Mouse (Mus musculus): Measurements from ENCODE around the gene Tmem266.

The Tmem266 gene

DNA sequence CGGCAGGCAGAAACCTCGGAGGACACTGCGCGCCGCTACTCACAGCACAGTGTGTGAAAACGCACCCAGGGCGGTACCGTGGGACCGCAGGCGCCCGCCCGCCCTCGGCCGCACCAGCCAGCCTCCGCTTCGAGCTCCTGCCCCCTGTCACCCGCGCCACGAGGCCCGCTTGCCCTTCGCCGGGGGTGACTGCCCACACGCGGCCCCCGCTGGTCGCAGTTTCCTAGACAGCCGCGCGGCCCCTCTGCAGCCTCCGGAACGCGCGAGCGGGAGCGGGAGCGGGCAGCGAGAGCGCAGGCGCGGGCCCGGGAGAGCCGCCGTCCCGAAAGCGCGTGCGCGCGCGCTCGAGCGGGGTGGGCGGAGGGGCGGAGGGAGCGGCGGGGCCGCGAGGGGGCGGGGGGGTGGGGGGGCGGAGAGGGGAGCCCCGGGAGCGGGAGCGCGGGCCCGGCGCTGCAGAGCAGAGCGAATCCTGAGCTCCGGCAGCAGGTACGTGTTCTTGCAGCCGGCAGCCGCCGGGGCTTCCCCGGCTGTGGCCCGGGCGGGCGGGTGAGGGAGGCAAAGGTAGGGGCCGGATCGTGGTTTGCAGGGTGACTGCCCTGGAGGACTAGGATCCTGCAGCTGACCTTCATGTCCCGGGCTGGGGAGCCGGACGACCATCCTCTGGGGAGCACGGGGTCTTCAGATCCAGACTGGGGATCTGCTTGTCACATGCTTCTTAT lies at the start of gene Tmem266, which contains the start of gene Nrg4:
Tmem266 (plus strand) TSS at position 399 of the 719 bp plus-strand sequence.
Nrg4 (minus strand) TSS at position 330 of the 719 bp plus-strand sequence.
- peak; percentile 20 to 21 for DNase-seq (ENCODE audit: low read depth in 2 of 2, low spot score in 2 of 2)

DNA sequence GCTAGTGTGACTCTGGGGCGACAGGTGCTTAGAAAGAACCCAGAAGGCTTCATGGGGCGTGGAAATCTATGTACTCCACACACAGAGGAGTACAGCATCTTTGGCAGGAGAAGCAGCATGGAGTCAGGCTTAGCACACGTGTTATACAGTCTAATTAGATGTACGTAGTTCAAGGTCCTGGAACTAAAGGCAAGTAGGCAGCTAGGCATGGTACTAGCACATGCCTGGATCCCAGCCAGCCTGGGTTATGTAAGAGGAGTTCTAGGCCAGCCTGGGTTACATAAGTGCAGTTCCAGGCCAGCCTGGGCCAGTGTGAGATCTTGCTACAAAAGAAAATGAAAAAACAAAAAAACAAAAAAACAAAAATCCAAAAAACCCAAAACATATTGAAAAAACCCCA lies 49.2 kb upstream of the Tmem266 start:
- no peak for DNase-seq (ENCODE audit: low read depth in 2 of 2, low spot score in 2 of 2)

DNA sequence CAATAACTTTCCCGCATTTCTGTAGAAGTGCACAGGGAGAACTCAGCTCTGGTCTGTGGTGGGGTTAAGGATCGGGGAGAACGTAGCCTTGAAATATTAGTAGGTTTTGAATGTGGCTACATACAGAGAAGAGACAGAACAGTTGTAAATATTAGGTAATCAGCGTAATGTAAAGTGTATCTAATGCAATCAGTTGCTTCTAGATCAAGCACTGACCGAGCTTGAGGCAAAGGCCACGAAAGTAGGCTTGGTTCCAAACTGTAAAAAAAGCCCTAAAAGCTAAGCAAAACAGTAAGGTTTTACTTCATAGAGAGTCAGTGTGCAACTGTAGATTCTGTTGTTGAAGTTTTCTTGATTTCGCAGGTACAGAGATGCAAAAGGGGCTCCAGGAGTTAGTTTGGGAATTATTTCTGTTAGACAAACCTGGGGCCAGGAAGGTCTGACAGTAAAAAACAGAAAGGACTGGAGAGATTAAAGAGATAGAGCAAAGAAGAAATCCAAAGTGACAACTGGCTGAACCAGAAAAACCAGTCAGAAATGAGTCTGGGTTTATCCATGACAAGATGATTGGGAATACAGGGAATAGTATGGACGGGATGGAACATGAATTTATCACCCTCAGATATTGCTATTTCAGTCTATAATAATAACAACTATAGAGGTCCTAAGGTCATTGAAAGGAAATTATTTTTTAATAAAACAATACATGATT lies 47.4 kb upstream of the Tmem266 start:
- DNase-seq (ENCODE audit: low read depth in 2 of 2, low spot score in 2 of 2), result no peak

DNA sequence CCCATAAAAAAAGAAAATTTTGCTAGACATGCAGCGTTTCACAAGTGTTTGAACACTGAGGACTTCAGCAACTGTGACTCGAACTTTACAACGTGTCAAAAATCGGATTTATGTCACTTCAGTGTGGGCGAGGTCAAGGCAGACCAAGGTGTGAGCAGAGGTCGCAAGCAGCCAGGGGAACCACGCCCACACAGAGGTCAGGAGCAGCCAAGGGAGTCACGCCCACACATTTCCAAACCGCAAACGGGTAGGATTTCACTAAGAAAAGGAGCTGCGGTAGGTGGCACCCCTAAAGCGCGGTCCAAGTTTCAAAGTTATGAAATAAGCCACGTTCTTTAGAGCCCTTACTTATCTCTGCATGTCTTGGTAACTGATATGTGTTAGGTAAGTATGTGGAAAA lies 43.2 kb upstream of the Tmem266 start:
- DNase-seq (ENCODE audit: low read depth in 2 of 2, low spot score in 2 of 2), result no peak

DNA sequence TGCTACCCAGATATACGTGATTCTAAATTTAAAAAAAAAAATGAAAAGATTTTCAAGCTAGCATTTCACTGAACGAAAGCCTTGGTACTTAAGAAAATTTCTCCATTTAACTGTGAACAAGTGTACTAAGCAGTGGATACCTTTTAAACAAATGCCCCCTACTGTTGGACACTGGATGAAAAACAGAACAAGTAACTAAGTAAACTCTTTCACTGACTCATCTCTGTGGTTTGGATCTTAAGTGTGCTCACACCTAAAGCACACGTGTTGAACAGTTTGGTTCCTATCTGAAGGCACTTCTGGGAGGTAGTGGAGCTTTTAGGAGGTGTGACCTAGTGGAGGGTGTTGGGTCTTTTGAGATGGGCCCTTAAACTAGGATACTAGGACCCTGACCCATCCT lies 41.5 kb upstream of the Tmem266 start:
- no peak for DNase-seq (ENCODE audit: low read depth in 2 of 2, low spot score in 2 of 2)

DNA sequence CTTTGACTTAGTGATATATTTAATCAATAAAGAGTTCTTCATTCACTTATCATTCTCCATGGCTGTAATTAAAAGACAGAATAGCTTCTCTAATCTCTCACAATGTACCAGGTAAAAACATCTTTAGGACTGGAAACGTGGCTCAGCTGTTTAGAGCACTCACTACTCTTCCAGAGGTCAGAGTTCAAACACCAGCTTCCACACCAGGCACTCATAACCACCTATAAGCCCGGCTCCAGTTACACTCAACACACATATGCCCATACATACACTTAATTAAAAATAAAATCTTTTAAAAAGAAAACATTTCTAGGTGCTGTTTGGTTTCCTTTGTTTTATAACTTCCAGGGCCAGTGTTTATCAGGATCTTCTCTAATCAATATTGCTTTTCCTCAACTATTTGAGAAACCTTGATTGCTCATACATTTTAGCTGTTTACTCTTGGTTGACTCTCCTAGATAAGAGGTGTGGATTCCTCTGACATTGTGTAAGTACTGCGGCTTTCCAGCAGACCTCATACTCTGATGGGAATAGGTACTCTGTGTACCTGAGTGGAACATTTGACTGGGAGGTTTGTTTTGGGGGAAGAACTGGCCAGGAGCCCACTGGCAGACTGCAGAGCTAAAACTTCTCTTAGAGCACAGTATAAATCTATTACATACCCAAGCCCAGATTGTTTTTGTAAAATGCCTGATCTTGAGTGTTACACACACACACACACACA lies 37.1 kb upstream of the Tmem266 start:
- no peak for DNase-seq (ENCODE audit: low read depth in 2 of 2, low spot score in 2 of 2)

DNA sequence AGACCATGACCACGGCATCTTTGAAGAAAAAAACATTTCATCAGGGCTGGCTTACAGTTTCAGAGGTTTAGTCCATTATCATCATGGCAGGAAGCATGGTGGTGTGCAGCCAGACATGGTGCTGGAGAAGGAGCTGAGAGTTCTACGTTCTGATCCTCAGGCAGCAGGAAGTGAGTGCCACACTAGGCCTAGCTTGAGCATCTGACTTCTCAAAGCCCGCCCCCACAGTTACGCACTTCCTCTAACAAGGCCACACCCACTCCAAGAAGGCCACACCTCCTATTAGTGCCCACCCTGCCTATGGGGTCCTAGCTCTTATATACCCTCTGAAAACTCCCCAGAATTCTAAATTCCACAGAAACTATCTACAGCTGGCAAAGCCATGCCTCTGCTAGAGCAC lies 34.7 kb upstream of the Tmem266 start:
- no peak for DNase-seq (ENCODE audit: low read depth in 2 of 2, low spot score in 2 of 2)

DNA sequence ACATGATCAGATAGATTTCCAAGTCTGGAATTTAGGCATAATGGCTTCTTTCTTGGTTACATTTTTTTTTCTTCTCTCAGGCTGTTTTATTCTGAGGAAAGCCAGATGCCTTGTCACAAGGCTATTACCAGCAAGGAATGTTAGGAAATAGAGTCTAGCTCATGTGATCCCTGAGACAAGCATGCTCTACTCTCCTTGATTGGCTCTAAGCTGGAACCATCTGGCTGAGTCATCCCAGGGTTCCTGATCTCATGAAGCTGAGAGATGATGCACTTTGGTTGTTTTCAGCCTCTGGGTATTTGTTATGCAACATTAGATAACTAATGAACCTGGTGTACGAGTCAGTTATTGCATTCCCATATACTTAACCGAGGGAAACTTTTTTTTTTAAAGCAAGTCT lies 30.5 kb upstream of the Tmem266 start:
- DNase-seq (ENCODE audit: low read depth in 2 of 2, low spot score in 2 of 2), result no peak

DNA sequence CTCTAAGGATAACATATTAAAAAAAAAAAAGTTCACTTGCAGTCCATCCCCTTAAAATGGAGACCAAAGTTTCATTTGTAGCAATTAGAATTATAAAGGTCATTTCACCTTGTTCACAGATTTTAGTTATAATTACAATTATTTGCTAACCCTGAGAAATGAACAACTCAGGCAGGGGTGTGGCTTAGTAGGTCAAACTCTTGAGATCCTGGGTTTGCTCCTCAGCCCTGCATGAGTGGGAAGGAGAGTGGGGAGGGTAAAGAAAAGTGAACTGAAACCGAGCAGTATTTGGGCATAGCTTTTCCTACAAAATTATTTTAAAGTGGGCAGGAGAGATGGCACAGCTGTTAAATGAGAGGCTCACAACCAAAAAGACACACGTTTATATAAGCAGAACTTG lies 19.6 kb upstream of the Tmem266 start:
- no peak for DNase-seq (ENCODE audit: low read depth in 2 of 2, low spot score in 2 of 2)

DNA sequence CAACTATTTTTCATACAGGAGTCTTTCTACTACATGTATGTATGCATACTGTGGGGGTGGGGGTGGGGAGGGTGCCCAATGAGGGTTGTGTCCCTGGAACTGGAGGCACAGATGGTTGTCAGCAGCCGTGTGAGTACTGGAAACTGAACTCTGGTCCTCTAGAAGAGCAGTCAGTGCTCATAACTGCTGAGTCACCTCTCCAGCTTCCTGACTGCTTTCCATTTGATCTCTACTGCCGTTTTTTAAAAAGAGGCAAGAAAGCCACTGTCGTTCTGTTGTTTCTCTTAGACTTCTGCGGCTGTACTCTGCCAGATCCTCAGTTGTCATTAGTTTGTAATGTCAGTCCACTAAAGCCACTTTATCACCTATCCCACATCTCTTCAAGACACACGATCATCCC lies 19.2 kb upstream of the Tmem266 start:
- no peak for DNase-seq (ENCODE audit: low read depth in 2 of 2, low spot score in 2 of 2)

DNA sequence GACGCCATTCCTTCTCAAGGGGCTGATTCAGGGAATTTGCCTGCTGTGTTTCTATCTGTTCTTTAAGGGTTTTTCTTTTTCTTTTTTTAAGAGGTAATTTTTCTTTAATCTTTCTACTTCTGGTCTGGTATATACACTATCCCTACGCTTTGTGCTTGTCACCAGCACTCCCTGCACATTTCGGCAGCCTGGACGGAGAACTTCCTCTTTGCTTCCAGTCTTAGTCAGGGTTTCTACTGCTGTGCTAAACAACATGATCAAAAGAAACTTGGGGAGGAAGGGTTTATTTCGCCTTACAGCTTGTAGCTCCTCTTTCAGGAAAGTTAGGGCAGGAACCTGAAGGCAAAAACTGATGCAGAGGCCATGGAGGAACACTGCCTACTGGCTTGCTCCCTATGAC lies 18.3 kb upstream of the Tmem266 start:
- DNase-seq (ENCODE audit: low read depth in 2 of 2, low spot score in 2 of 2), result no peak

DNA sequence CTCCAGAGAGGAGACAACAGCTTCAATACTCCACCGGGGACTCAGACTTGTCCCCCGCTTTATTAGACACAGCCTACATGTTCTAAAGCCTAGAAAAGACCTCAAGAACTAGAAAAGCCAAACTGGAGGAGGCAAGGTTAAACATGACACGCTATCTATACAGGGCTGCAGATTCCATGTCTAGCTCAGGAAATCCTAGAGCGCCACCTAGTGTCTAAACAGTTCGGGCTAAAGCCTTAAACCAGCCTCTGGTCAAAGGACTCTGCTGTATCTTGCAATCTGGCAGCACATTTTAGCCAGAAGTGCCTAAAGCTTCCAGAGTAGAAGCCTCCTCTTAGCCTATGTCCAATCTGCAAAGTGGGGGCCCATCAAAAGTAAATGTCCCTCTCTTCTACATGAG lies 15.2 kb upstream of the Tmem266 start:
- peak; percentile 31 to 61 for DNase-seq (ENCODE audit: low read depth in 2 of 2, low spot score in 2 of 2)

DNA sequence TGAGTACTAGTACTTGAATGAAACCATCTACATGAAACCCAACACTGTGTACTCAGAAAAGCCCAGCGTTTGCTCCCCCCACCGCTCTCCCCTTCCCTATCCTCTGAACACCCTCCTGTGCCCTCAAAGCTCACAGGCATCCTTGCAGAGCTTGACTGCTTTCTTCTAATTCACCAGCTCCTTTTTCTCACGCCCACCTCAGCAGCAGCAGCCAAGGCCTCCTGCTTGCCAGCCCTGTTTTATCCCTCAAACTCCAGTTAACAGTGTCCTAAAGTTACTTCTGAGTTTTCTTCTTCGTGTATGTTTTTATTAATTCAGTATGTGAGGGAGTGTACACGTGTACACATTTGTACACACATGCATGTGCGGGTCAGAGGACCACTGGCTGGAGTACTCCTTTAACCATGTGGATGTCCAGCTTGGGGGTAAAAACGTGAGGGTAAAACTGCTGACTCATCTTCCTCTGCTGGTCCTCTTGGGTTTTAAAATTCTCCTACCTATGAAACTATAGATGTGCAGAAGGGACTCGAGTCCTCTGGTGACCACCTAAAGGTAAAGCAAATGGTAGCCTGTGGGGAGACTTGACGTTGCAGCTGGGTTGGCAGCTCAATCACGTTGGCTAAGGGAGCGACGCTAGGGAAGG lies 13.0 kb upstream of the Tmem266 start:
- no peak for DNase-seq (ENCODE audit: low read depth in 2 of 2, low spot score in 2 of 2)

DNA sequence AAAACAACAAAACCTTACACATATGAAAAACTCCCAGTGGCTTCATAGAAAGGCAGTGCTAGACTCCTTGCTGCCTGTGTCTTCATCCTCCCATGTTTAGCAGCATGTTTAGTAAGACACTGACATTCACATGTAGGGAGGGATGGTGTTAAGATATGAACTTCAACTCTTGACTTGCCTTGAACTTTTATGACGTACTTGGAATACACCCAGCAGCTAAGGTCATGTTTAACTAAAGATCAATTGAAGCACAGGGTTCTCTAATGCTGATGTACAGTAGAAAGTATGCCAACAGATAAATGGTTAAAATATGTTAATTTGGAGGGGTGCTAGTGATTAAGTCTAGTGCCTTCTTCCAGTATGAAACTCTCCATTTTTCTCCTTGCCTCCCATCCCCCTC lies 4.1 kb upstream of the Tmem266 start:
- no peak for DNase-seq (ENCODE audit: low read depth in 2 of 2, low spot score in 2 of 2)

DNA sequence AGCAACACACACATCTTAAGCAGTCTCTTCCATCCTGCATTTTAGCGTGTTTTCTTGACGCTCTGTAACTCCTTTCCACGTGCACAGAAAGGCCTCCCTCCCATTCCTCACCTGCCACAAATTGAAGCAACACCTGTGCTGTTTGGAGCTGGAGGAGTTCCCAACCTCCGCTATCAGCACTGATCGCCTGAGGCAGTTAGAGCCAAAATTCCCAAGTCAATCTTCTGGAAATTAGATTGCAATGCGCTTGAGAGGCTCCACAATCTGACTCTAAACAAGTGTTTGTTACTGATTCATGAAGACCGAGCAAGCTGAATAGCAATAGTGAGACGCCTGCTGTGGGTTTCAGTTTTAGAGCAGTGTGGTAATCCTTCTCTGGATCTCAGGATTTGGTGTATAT lies 2.6 kb upstream of the Tmem266 start:
- DNase-seq (ENCODE audit: low read depth in 2 of 2, low spot score in 2 of 2), result no peak

DNA sequence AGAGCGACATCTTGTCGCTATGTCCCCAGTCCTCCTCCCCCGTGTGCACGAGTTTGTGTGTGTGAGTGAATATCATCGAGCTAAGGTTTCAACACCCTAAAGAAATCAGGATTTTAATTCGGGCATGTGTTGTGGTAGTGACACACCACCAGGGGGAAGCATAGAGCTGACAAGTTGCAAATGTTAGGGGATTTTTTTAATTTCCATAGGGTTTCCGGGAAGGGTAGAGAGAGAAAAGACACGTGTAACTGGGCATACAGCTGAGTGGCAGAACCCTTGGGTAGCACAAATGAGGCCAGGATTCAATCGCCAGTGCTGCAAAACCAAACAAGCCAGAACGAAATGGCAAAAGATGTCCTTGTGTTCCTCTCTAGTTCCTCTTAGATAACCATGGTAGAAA lies 2.2 kb upstream of the Tmem266 start:
- DNase-seq (ENCODE audit: low read depth in 2 of 2, low spot score in 2 of 2), result no peak

DNA sequence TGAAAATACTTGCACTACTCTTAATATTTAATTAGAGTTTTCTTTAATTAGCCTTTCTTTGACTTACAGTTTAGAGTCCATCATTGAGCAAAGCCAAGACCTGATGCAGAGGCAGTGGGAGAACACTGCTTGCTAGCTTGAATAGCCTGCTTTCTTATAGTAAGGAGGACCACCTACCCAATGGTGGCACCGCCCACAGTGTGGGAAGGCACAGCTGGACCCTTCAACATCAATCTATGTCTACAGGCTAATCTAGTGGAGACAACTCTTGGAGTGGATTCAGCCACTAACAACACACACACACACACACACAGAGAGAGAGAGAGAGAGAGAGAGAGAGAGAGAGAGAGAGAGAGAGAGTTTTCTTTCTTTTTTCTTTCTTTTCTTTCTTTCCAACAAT lies 1.7 kb upstream of the Tmem266 start:
- no peak for DNase-seq (ENCODE audit: low read depth in 2 of 2, low spot score in 2 of 2)

DNA sequence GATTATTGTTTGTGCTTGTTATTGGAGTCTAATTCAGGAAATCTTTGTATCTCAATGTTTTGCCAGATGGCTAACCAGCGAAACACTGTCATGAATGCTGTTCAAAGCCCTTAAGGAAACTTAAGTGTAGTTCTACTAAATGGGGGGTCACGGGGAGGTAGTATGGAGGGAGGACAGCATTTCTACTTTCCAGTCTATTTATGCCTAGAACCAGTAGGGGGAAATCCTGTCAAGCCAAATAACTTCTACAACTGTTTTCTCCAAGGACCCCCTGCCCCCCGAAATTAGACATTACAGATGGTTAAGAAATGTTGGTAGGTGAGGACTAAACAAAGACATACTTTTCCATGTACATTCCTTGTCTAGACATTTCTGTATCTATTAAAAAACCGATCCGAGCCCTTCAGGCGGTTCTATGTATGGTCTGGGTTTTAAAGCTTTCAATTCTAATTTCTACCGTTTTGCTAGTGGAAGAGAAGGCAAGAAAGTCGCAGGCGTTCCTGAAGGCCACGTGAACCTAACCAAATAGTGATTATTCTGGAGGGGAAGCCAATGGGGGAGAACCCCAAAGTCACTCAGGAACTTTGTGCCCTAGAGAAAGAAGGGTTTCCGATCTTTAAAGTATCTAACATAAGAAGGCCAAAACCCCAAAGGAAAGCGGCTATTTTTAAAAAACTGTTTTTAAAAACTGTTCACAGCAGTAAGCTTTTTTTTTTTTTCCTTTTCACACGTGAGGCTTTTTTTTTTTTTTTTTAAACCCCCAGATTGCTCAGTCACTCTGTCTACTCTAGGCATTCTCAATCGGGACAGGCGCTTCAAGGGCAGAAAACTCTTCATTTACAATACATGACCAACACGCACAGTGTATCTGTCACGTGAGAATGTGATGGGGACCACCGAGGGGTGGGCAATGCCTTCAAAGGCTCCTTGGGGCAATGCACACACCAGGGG lies 874 bp upstream of the Tmem266 start:
- DNase-seq (ENCODE audit: low read depth in 2 of 2, low spot score in 2 of 2), result no peak

DNA sequence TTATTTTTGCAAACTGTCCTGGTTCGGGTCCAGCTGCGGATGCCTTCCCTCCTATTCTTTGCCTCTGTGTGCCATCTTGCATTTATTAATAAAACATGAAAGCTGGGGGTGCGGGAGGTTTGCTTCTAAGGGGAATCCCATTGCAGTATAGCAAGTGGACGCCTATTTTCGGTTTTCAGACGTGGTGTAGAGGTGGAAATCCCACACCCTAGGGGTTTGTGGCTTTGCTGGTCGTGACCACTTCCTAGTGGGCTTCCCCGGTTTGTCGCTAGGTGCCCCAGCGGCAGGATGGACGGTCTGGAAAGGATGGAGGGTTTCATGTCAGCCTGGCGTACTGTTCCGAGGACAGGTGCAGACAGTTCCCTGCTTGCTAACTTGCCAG lies 512 bp downstream of the Tmem266 start:
- peak; percentile 12 to 20 for DNase-seq (ENCODE audit: low read depth in 2 of 2, low spot score in 2 of 2)

DNA sequence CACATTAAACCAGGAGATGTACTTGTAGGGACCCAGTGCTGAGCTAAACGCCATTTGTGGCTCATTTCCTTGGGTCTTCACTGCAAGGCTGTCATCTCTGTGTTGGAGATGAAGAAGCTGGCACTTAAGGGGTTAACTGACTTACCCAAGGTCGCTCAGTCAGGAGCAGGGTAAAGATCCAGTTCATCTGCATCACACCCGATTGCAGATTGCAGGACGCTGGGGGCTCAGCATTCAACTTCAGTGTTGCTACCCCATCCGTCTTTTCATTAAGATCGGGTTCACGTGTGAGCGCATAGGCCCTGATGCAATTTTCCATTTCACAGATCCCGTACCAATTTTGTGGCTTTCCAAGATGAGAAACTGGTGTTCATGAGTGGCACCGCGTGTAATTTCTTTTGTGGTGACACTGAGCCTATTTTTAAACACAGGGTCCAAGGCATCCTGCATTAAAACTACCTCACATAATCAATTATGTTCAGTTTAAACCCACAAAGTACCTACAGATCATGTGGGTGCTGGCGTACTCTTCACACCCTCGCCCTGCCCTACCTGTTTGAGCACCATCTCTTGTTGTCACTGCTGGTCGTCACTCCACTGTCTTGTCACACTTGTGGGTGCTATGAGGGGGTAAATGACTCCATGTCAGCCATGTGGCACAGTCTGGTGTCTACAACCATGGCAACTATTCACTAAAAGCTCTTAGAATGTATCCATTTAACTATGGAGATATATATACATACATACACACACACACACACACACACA lies 1.6 kb downstream of the Tmem266 start:
- no peak for DNase-seq (ENCODE audit: low read depth in 2 of 2, low spot score in 2 of 2)
